In genomic region chr11:119198564-119199232, GRCm38 (mm10) we compare ENCODE assay signal across 8 mouse cellular contexts. TPM values are rescaled to one million over a fixed set of nuclear protein-coding genes. Genes with fewer than 3 reads are reported as not detected.
DNase-seq lines count a peak whose midpoint lies in the region; ATAC-seq and TF ChIP-seq lines count a peak whose summit lies in the region.

No protein-coding gene starts in this region.

- ATAC-seq in kidney, postnatal 0 days (replicated peaks; ENCODE audit: low FRiP score, low read depth), result no peak
- ATAC-seq in hindbrain, embryonic 13.5 days (ENCODE audit: low FRiP score), result no peak

- no peak overlapping the region for H3K9ac ChIP-seq in kidney, postnatal 0 days (ENCODE audit: low read depth, low read length)
- H3K9ac ChIP-seq in hindbrain, embryonic 13.5 days, result no peak overlapping the region; the same call in 1 of the 2 replicates

- H3K9me3 ChIP-seq in kidney, postnatal 0 days (replicated peaks; ENCODE audit: low read length), result no peaks in the 10 kb centered on the region
- H3K9me3 ChIP-seq in E14TG2a.4 (ENCODE audit: low read length), result no peaks in the 10 kb centered on the region
- no peaks in the 10 kb centered on the region for H3K9me3 ChIP-seq in hindbrain, embryonic 13.5 days

- no peaks in the 10 kb centered on the region for H3K27me3 ChIP-seq in kidney, postnatal 0 days (ENCODE audit: insufficient read depth, low read length)
- peaks cover 7% of the 10 kb centered on the region; the same call in 1 of the 2 replicates for H3K27me3 ChIP-seq in E14TG2a.4 (ENCODE audit: insufficient read depth, low read length)
- H3K27me3 ChIP-seq in hindbrain, embryonic 13.5 days, result no peaks in the 10 kb centered on the region

- peak; percentile 61 for TF ChIP-seq CTCF in kidney, postnatal 0 days (IDR thresholded peaks at IDR 0.05; ENCODE audit: low read depth)
- peak; percentile 44; the same call in 1 of the 2 replicates for TF ChIP-seq CTCF in E14TG2a.4 (conservative IDR thresholded peaks at IDR 0.05; ENCODE audit: low read length)

- no peak overlapping the region for H3K4me2 ChIP-seq in kidney, postnatal 0 days (ENCODE audit: low read length)
- H3K4me2 ChIP-seq in hindbrain, embryonic 13.5 days, result no peak overlapping the region

- WGBS in kidney, postnatal 0 days, result 45% methylated on average over 26 of the region's 26 CpGs
- 63% methylated on average over 26 of the region's 26 CpGs for WGBS in hindbrain, embryonic 13.5 days

- H3K4me3 ChIP-seq in kidney, postnatal 0 days (replicated peaks; ENCODE audit: low read depth, low read length), result no peak overlapping the region
- H3K4me3 ChIP-seq in E14TG2a.4 (replicated peaks; ENCODE audit: low read length), result peak overlapping the region; percentile 26; the same call in 1 of the 2 replicates
- no peak overlapping the region for H3K4me3 ChIP-seq in hindbrain, embryonic 13.5 days

- no peak for DNase-seq in kidney, postnatal 0 days (ENCODE audit: low spot score)
- DNase-seq in kidney, adult 18-20 months, result no peak
- peak; percentile 91 for DNase-seq in cerebellum, adult 9-11 months
- peak; percentile 62 for DNase-seq in lung, postnatal 10 days
- peak; percentile 53 for DNase-seq in thymus, postnatal 25 days
- DNase-seq in urinary bladder, postnatal 10 days (ENCODE audit: low spot score), result no peak

- no peak overlapping the region for H3K27ac ChIP-seq in kidney, postnatal 0 days
- peak overlapping the region; percentile 48; the same call in 1 of the 2 replicates for H3K27ac ChIP-seq in hindbrain, embryonic 13.5 days

- 0 out of 2 replicates have a peak, but pooled peaks cover 3% of the 10 kb centered on the region for H3K36me3 ChIP-seq in kidney, postnatal 0 days (ENCODE audit: insufficient read depth, low read length)
- H3K36me3 ChIP-seq in E14TG2a.4 (ENCODE audit: insufficient read depth, low read length), result no peaks in the 10 kb centered on the region; the same call in 1 of the 2 replicates
- peaks cover 25% of the 10 kb centered on the region; the same call in 1 of the 2 replicates for H3K36me3 ChIP-seq in hindbrain, embryonic 13.5 days

- H3K4me1 ChIP-seq in kidney, postnatal 0 days (replicated peaks; ENCODE audit: insufficient read depth, low read length), result no peaks in the 10 kb centered on the region
- peaks cover 23% of the 10 kb centered on the region for H3K4me1 ChIP-seq in E14TG2a.4 (replicated peaks; ENCODE audit: low read depth, low read length)
- peaks cover 25% of the 10 kb centered on the region for H3K4me1 ChIP-seq in hindbrain, embryonic 13.5 days (replicated peaks)

RNA-seq across cellular contexts. Expression of gene Tbc1d16, which starts 29.6 kb away (rescaled TPM):
- 9.2 and 9.5 TPM in 2 replicates for polyA plus RNA-seq in kidney, postnatal 0 days (2015; fragmentation: Nextera tagmentation; extraction: Ambion mirVana)
- polyA plus RNA-seq in hindbrain, embryonic 13.5 days (2015; fragmentation: Nextera tagmentation; extraction: Ambion mirVana), result 57.4 and 61.1 TPM in 2 replicates

RNA-seq across cellular contexts. Expression of gene Ccdc40, which starts 29.7 kb away (rescaled TPM):
- 3.3 and 4.0 TPM in 2 replicates for polyA plus RNA-seq in kidney, postnatal 0 days (2015; fragmentation: Nextera tagmentation; extraction: Ambion mirVana)
- 14.6 and 18.0 TPM in 2 replicates for polyA plus RNA-seq in hindbrain, embryonic 13.5 days (2015; fragmentation: Nextera tagmentation; extraction: Ambion mirVana)

Comparison
In these comparisons a context has a peak if more than half of its experiments do, and no peak if none do; other contexts are left out.
1. DNase-seq: peak in cerebellum, adult 9-11 months (single experiment), lung, postnatal 10 days (single experiment) and thymus, postnatal 25 days (single experiment); none in kidney, postnatal 0 days (single experiment), kidney, adult 18-20 months (single experiment) and urinary bladder, postnatal 10 days (single experiment).